Mouse (Mus musculus) limb, embryonic 15.5 days (tissue): ENCODE measurements around the gene Pbx1. TPM values are rescaled to one million over a fixed set of nuclear protein-coding genes. Genes with fewer than 3 reads are reported as not detected.

Experiments used
- ATAC-seq: fragments of 200-750 bp; cut with Nextera tagmentation; 2 replicates; pipeline ENCODE4 v1.8.0; 2017; ENCODE audit warnings: low read depth, moderate TSS enrichment; ENCODE audit not compliant: insufficient number of reproducible peaks, low FRiP score, low TSS enrichment
- H3K27ac ChIP-seq: fragments of 300-500 bp; sonication (generic); 2 replicates; pipeline ENCODE4 v1.5.1; 2015; ENCODE audit warnings: moderate library complexity, mild to moderate bottlenecking, inconsistent platforms
- H3K27me3 ChIP-seq: fragments of 300-500 bp; sonication (generic); 2 replicates; pipeline ENCODE4 v1.6.1; 2015; ENCODE audit warnings: inconsistent platforms
- H3K36me3 ChIP-seq: fragments of 300-500 bp; sonication (generic); 2 replicates; pipeline ENCODE4 v1.6.1; 2015; ENCODE audit warnings: inconsistent platforms
- H3K4me1 ChIP-seq: fragments of 300-500 bp; sonication (generic); 2 replicates; pipeline ENCODE4 v1.6.1; 2015; ENCODE audit warnings: inconsistent platforms
- H3K4me2 ChIP-seq: fragments of 300-500 bp; sonication (generic); 2 replicates; pipeline ENCODE4 v1.6.1; 2015; ENCODE audit warnings: mild to moderate bottlenecking, inconsistent platforms
- H3K4me3 ChIP-seq: fragments of 300-500 bp; sonication (generic); 2 replicates; pipeline ENCODE4 v1.5.1; 2015; ENCODE audit warnings: mild to moderate bottlenecking, inconsistent platforms
- H3K9ac ChIP-seq: fragments of 300-500 bp; sonication (generic); 2 replicates; pipeline ENCODE4 v1.6.1; 2015; ENCODE audit warnings: inconsistent platforms
- H3K9me3 ChIP-seq: fragments of 300-500 bp; sonication (generic); 2 replicates; pipeline ENCODE4 v1.6.1; 2016; ENCODE audit warnings: inconsistent platforms
- WGBS: fragments of 180-500 bp; shearing (Covaris S2); methylation state at CpG from one replicate; pipeline ENCODE4 v1.1.7; 2015; 5-methylcytosine and 5-hydroxymethylcytosine counted together
- polyA plus RNA-seq: library from polyadenylated mRNA; unstranded; fragments of >200 nt; fragmentation: Nextera tagmentation; extraction: Ambion mirVana; gene quantifications from 2 replicates; pipeline ENCODE4 v1.2.1, GENCODE M21; 2015

Gene Pbx1
- polyA plus RNA-seq, 1 experiment from 2014 or later: 25.5 TPM

GRCm38 (mm10) chr1:168243068-168243467 is 189.0 kb downstream of the Pbx1 start:
- H3K4me2 ChIP-seq: no peak overlapping the region
- no peak overlapping the region for H3K27ac ChIP-seq
- no peak for ATAC-seq
- H3K9ac ChIP-seq: no peak overlapping the region
- H3K9me3 ChIP-seq: no peaks in the 10 kb centered on the region
- no peaks in the 10 kb centered on the region for H3K27me3 ChIP-seq
- WGBS: 66% methylated on average over 7 of the region's 7 CpGs
- H3K36me3 ChIP-seq: no peaks in the 10 kb centered on the region
- no peak overlapping the region for H3K4me3 ChIP-seq
- peaks cover 51% of the 10 kb centered on the region for H3K4me1 ChIP-seq

- Histone ChIP-seq H3K27ac (no peak overlapping the region), H3K9ac (no peak overlapping the region)
Measured at GRCm38 (mm10) chr1:168241316-168241715, 190.8 kb downstream of the Pbx1 start.

DNA sequence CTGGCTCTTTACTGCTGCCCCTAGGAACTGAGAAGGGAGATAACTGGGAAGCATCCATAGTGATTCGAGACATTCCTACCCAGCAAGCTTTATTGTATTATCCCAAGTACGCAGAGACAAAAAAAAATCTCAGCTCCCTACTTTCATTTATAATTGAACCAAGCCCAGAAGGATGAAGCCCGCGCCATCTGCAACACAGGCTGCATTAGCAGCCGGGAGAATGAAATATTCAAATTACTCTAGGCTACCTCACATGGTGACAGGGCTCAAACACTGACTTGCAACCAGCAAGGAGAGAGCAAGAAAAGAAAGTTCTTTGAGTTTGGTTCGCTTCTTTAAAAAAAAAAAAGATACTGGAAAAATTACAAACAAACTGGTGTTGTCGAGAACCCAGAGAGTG is 191.2 kb downstream of the Pbx1 start:
- H3K4me1 ChIP-seq: peaks cover 30% of the 10 kb centered on the region
- no peak for ATAC-seq
- no peak overlapping the region for H3K27ac ChIP-seq
- H3K9ac ChIP-seq: no peak overlapping the region
- no peak overlapping the region for H3K4me2 ChIP-seq
- H3K4me3 ChIP-seq: no peak overlapping the region
- 39% methylated on average over 7 of the region's 7 CpGs for WGBS
- H3K27me3 ChIP-seq: no peaks in the 10 kb centered on the region
- no peaks in the 10 kb centered on the region for H3K36me3 ChIP-seq
- H3K9me3 ChIP-seq: no peaks in the 10 kb centered on the region

More at GRCm38 (mm10) chr1:168241316-168241715, 190.8 kb downstream of the Pbx1 start:
- no peak overlapping the region for H3K4me2 ChIP-seq
- WGBS: 19% methylated on average over 7 of the region's 7 CpGs
- no peaks in the 10 kb centered on the region for H3K27me3 ChIP-seq
- no peaks in the 10 kb centered on the region for H3K9me3 ChIP-seq
- H3K36me3 ChIP-seq: no peaks in the 10 kb centered on the region
- no peak for ATAC-seq
- H3K4me3 ChIP-seq: no peak overlapping the region
- peaks cover 35% of the 10 kb centered on the region for H3K4me1 ChIP-seq

- H3K9ac ChIP-seq: no peak overlapping the region
- peaks cover 25% of the 10 kb centered on the region for H3K4me1 ChIP-seq
- 80% methylated on average over 5 of the region's 5 CpGs for WGBS
- no peak overlapping the region for H3K4me3 ChIP-seq
- H3K9me3 ChIP-seq: no peaks in the 10 kb centered on the region
- no peak overlapping the region for H3K27ac ChIP-seq
- no peak overlapping the region for H3K4me2 ChIP-seq
- no peaks in the 10 kb centered on the region for H3K27me3 ChIP-seq
- ATAC-seq: no peak
- H3K36me3 ChIP-seq: no peaks in the 10 kb centered on the region
Measured at GRCm38 (mm10) chr1:168240386-168240785, 191.7 kb downstream of the Pbx1 start.

GRCm38 (mm10) chr1:168236101-168236500 is 196.0 kb downstream of the Pbx1 start:
- H3K4me3 ChIP-seq: no peak overlapping the region

GRCm38 (mm10) chr1:168234355-168234754 is 197.7 kb downstream of the Pbx1 start:
- ATAC-seq: no peak
- no peak overlapping the region for H3K4me3 ChIP-seq
- H3K9me3 ChIP-seq: no peaks in the 10 kb centered on the region
- 87% methylated on average over 11 of the region's 11 CpGs for WGBS
- no peaks in the 10 kb centered on the region for H3K36me3 ChIP-seq
- H3K27me3 ChIP-seq: no peaks in the 10 kb centered on the region
- H3K27ac ChIP-seq: no peak overlapping the region
- H3K4me1 ChIP-seq: peaks cover 22% of the 10 kb centered on the region
- H3K9ac ChIP-seq: no peak overlapping the region
- H3K4me2 ChIP-seq: no peak overlapping the region

More at GRCm38 (mm10) chr1:168236101-168236500, 196.0 kb downstream of the Pbx1 start:
- Histone ChIP-seq H3K4me1 (peaks cover 10% of the 10 kb centered on the region; the same call in 1 of the 2 replicates), H3K9ac (no peak overlapping the region), H3K27me3 (no peaks in the 10 kb centered on the region), H3K27ac (no peak overlapping the region), H3K9me3 (no peaks in the 10 kb centered on the region), H3K36me3 (no peaks in the 10 kb centered on the region), H3K4me2 (no peak overlapping the region)
- no peak for ATAC-seq
- 90% methylated on average over 5 of the region's 5 CpGs for WGBS

DNA sequence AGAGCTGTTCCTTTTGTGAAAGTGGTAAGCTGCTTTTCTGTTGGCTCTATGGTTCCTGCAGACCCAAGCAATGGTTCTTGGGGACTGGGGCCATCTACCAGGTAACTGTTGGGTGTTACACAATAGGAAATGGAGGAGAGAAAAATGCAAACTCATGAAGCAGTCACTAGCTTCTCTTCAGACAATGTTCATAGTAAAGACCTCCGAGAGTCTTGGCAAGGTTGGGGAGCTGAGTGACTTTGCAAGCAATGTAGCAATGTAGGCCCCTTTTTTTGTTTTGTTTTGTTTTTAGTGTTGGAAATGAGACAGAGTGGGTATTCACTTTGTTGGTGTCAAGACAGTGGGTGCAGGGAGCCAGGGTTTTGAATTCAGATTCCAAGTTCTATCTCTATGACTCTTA is 198.9 kb downstream of the Pbx1 start:
- Histone ChIP-seq H3K4me2 (no peak overlapping the region), H3K27ac (no peak overlapping the region), H3K4me1 (peaks cover 30% of the 10 kb centered on the region), H3K4me3 (no peak overlapping the region), H3K9me3 (no peaks in the 10 kb centered on the region), H3K9ac (no peak overlapping the region), H3K27me3 (no peaks in the 10 kb centered on the region), H3K36me3 (no peaks in the 10 kb centered on the region)
- no peak for ATAC-seq
- WGBS: 92% methylated on average over 1 of the region's 1 CpGs

DNA sequence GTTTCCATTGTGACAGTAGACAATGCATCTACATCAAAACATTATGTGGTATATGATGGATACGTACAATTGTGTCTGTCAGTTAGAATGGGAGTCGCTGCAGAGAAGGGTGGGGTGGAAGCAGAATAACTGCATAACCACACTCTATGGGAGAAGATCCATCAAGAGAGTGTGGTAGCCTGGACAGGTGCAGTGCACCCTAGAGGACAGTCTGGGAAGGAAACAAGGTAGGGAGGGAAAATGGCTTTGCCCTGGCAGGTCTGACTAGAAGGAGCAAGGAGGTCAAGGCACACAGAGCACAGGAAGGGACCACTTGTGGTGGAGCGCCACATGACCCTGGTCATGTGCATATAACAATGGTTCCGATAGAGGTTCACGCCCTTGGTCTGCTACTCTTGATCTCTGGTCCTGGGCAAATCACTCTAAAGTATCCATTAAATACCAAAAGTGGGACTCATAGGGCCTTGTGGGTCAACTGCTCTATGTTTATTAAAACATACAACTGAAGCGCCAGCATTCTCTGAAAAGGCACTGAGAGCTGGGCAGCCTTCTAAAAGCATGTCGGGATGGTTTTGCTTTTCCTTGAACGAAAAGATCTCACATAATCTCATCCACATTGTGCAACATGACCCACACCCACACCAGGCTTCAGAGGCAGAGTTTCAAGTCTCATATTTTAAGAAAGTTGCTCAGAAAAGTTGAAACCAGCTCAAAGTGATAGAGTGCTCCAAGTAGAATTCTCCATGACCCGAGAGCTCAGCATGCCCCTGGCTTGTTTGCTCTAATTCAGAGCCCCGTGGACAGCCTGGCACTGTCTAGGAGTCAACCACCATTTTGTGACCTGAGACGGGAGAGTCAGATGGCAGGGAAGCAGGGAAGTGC is 200.3 kb downstream of the Pbx1 start:
- 86% methylated on average over 11 of the region's 11 CpGs for WGBS
- H3K27ac ChIP-seq: no peak overlapping the region; the same call in 1 of the 2 replicates
- H3K4me1 ChIP-seq: peaks cover 30% of the 10 kb centered on the region

GRCm38 (mm10) chr1:168230858-168231257 is 201.2 kb downstream of the Pbx1 start:
- Histone ChIP-seq H3K4me1 (peaks cover 31% of the 10 kb centered on the region), H3K36me3 (no peaks in the 10 kb centered on the region), H3K27me3 (no peaks in the 10 kb centered on the region), H3K27ac (no peak overlapping the region; the same call in 1 of the 2 replicates), H3K4me3 (no peak overlapping the region), H3K9ac (no peak overlapping the region), H3K9me3 (no peaks in the 10 kb centered on the region), H3K4me2 (no peak overlapping the region)
- whole genome bisulfite sequencing: 42% methylated on average over 1 of the region's 1 CpGs
- ATAC-seq: no peak

More for the DNA sequence above, 200.3 kb downstream of the Pbx1 start:
- no peak overlapping the region for H3K4me2 ChIP-seq
- no peaks in the 10 kb centered on the region for H3K27me3 ChIP-seq
- ATAC-seq: no peak
- no peaks in the 10 kb centered on the region for H3K9me3 ChIP-seq
- no peaks in the 10 kb centered on the region for H3K36me3 ChIP-seq
- no peak overlapping the region for H3K4me3 ChIP-seq
- no peak overlapping the region for H3K9ac ChIP-seq

DNA sequence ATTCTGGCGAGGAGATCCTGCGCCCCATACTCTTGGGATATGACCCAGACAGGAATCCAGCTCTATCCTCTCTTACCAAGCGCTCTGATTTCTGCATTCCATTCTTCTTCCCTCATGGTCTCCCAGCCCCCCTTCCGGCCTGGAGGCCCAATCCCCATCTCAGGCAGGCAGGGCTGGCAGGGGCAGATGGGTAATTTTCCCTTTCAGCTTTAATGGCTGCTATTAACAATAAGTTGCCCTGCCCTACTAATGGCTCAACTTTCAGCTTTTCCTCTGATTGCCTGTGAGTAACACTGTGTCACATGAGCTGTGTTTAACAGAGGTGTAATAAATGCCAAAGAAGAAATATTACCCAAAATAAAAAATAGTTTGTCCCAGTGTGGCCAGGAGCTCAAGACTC is 201.9 kb downstream of the Pbx1 start:
- Histone ChIP-seq H3K27ac (0 out of 2 replicates have a peak overlapping the region, but pooled peaks have one; percentile 17), H3K4me1 (peaks cover 35% of the 10 kb centered on the region), H3K4me3 (no peak overlapping the region), H3K36me3 (no peaks in the 10 kb centered on the region), H3K9ac (no peak overlapping the region), H3K4me2 (no peak overlapping the region), H3K27me3 (no peaks in the 10 kb centered on the region), H3K9me3 (no peaks in the 10 kb centered on the region)
- no peak for ATAC-seq
- WGBS: 18% methylated on average over 4 of the region's 4 CpGs

DNA sequence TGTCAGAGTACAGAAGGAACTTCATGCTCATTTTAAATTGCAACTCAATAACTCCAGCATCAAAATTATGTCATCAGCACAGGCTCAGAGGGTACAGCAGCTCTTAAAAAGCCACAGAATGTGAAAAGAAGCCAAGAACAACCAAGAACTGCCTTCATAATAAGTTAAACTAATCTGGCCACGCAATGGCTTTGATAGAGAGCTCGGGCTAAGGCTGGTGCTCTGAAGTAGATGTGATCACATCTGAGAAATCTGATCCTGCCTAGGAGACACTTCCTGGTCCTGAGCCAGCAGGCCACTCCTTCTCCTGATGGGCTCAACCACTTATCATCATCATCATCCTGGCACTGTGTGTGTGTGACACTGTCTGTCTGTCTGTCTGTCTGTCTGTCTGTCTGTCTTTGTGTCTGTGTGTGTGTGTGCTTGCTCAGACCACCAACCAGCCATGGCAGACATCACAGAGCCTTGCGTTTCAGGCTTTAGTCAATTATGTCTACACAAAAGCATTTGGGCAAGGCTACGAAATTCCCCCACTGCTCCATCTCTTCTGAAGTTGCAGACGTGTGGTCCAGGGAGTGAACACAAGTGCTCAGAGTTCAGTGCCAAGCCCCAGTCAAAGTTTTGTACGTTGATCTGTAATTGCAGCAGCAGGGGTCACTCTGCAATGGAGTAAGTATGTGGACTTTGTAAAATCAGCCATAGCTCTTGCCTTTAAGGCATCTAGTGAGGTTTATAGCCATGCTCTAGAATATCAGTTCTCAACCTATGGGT is 203.1 kb downstream of the Pbx1 start:
- 46% methylated on average over 6 of the region's 6 CpGs for WGBS
- Histone ChIP-seq H3K9me3 (no peaks in the 10 kb centered on the region), H3K9ac (no peak overlapping the region), H3K4me1 (peaks cover 35% of the 10 kb centered on the region), H3K4me2 (no peak overlapping the region), H3K27ac (no peak overlapping the region), H3K4me3 (no peak overlapping the region), H3K36me3 (no peaks in the 10 kb centered on the region), H3K27me3 (no peaks in the 10 kb centered on the region)
- ATAC-seq: no peak

DNA sequence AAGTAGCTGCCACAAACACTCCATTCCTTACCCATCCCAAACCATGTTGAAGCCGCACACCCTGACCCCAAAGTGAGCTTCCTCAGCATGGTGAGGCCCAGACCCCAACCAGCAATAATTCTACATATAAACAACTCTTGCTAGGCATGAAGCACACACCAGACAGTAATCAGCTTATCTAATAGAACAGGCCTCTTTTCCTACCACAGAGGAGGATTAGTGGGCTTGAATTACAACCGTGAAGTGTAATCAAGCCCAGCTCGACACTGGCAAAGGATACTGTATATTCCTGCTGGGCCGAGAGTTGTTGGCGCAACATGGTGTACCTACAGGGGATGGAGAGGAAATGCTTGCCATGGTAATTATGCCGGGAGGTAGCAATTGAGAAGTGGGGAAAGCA is 205.9 kb downstream of the Pbx1 start:
- H3K36me3 ChIP-seq: no peaks in the 10 kb centered on the region
- no peaks in the 10 kb centered on the region for H3K27me3 ChIP-seq
- H3K27ac ChIP-seq: 0 out of 2 replicates have a peak overlapping the region, but pooled peaks have one; percentile 3
- no peaks in the 10 kb centered on the region for H3K9me3 ChIP-seq
- WGBS: 50% methylated on average over 6 of the region's 6 CpGs
- no peak overlapping the region for H3K4me2 ChIP-seq
- H3K9ac ChIP-seq: no peak overlapping the region
- H3K4me1 ChIP-seq: peaks cover 39% of the 10 kb centered on the region
- ATAC-seq: no peak
- H3K4me3 ChIP-seq: no peak overlapping the region
